Mouse (Mus musculus) bone marrow, adult 2 months (tissue): ENCODE measurements around the gene Prmt1. TPM values are rescaled to one million over a fixed set of nuclear protein-coding genes. Genes with fewer than 3 reads are reported as not detected.

Source experiments
- H3K27ac ChIP-seq: fragments of 200-500 bp; 2 replicates; pipeline ENCODE4 v1.5.1; 2012; ENCODE audit warnings: low read depth, mild to moderate bottlenecking, control low read depth, inconsistent platforms, low read length; ENCODE audit not compliant: control insufficient read depth, poor library complexity, insufficient read depth
- H3K4me1 ChIP-seq: fragments of 200-500 bp; 2 replicates; pipeline ENCODE4 v1.6.1; 2011; ENCODE audit warnings: low read length; ENCODE audit not compliant: control insufficient read depth, insufficient read depth
- H3K4me3 ChIP-seq: fragments of 200-500 bp; replicated peaks from 2 replicates; pipeline ENCODE3; 2011; ENCODE audit warnings: mild to moderate bottlenecking, low read depth, low read length, control low read depth; ENCODE audit not compliant: control insufficient read depth
- CTCF ChIP-seq: fragments of 200-500 bp; IDR thresholded peaks from 2 replicates; pipeline ENCODE4 v1.5.1; 2011; ENCODE audit warnings: low read length, control low read depth; ENCODE audit not compliant: control insufficient read depth, insufficient read depth
- POLR2A ChIP-seq: fragments of 200-500 bp; IDR thresholded peaks from 2 replicates; pipeline ENCODE4 v1.6.1; 2011; ENCODE audit warnings: low read depth, mild to moderate bottlenecking, control low read depth, low read length, borderline replicate concordance; ENCODE audit not compliant: control insufficient read depth
- WGBS: fragments of 180-500 bp; shearing (Covaris S2); methylation state at CpG from one replicate; pipeline ENCODE4 v1.1.7; 2018; 5-methylcytosine and 5-hydroxymethylcytosine counted together
- polyA plus RNA-seq: library from polyadenylated mRNA; stranded (reverse); fragments of >200 nt; gene quantifications from 2 replicates; pipeline ENCODE4 v1.2.4, GENCODE M21; 2011; ENCODE audit warnings: low replicate concordance; ENCODE audit not compliant: missing spikeins, insufficient read depth, insufficient read length

Gene Prmt1
- polyA plus RNA-seq, 1 experiment, result 337 TPM

GRCm38 (mm10) chr7:45006503-45006902 is 20.1 kb upstream of the Prmt1 start:
- Histone ChIP-seq H3K4me1 (no peaks in the 10 kb centered on the region), H3K27ac (no peak overlapping the region), H3K4me3 (no peak overlapping the region)
- 90% methylated on average over 12 of the region's 12 CpGs for WGBS
- TF ChIP-seq POLR2A (no peak), CTCF (no peak)

DNA sequence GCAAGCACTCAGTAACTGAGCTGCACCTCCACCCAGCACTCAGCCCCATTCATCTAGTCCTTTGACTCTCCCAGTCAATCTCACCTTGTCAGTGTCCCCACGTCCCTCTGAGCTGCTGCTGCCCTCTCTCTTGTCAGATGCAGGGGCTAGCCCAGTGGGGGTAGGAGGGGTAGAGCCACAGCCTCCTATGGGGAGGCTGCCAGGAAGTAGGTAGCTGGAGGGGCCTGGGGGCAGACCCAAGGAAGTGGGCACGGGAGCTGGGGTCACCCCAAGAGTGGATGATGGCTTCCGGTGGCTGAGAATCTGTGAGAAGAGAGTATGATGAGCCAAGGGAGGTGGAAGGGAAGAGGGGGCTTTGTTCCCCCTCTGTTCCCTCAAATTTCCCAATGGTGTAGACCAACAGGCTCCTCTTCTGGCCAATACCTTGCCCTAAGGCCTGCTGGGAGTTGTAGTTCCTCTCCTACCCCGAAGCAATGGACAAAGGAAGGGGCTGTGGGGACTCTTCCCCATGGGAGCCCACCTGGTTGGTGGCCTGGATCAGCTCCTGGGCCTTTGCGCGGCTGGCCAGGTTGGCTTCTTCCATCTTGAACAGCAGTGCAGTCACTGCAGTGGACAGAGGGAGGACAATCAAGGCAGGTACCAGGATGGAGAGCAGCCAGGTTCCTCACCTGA is 19.1 kb upstream of the Prmt1 start:
- TF ChIP-seq CTCF, result no peak
- H3K4me1 ChIP-seq, result no peaks in the 10 kb centered on the region
- H3K27ac ChIP-seq, result no peak overlapping the region
- no peak overlapping the region for H3K4me3 ChIP-seq
- 84% methylated on average over 6 of the region's 6 CpGs for WGBS

- no peak overlapping the region for H3K27ac ChIP-seq
- TF ChIP-seq CTCF, result no peak
- no peak for TF ChIP-seq POLR2A
- 47% methylated on average over 3 of the region's 3 CpGs for WGBS
Observed at GRCm38 (mm10) chr7:45004546-45004945, 18.2 kb upstream of the Prmt1 start.

DNA sequence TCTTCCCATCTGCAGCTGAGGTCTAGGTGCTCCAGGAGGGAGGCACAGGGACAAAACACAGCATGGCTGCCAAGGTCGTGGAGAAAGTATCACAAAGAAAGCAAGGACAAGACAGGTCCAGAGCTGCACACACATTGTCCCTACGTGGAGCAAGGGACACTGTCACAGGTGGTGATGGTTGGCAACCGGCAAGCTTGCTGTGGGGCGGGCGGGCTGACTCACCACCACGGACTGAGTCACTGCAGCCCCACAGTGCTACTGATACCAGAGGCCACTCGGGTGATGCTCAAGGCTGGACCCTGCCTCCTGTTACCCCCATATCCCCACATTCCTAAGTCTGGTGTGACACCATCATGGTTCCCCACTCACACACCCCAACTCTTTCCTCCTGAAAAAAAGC is 16.1 kb upstream of the Prmt1 start:
- no peak overlapping the region for H3K27ac ChIP-seq
- peaks cover 4% of the 10 kb centered on the region; the same call in 1 of the 2 replicates for H3K4me1 ChIP-seq
- H3K4me3 ChIP-seq, result no peak overlapping the region
- 70% methylated on average over 7 of the region's 7 CpGs for WGBS
- no peak for TF ChIP-seq POLR2A
- no peak for TF ChIP-seq CTCF

More at GRCm38 (mm10) chr7:45004546-45004945, 18.2 kb upstream of the Prmt1 start:
- H3K4me3 ChIP-seq, result no peak overlapping the region
- H3K4me1 ChIP-seq, result no peaks in the 10 kb centered on the region

GRCm38 (mm10) chr7:45000539-45001114 is 14.3 kb upstream of the Prmt1 start:
- WGBS, result 88% methylated on average over 21 of the region's 21 CpGs
- H3K4me1 ChIP-seq, result peaks cover 4% of the 10 kb centered on the region; the same call in 1 of the 2 replicates
- no peak overlapping the region for H3K27ac ChIP-seq
- no peak overlapping the region for H3K4me3 ChIP-seq
- no peak for TF ChIP-seq POLR2A
- no peak for TF ChIP-seq CTCF

GRCm38 (mm10) chr7:44999753-45000152 is 13.4 kb upstream of the Prmt1 start:
- WGBS, result 88% methylated on average over 11 of the region's 11 CpGs
- Histone ChIP-seq H3K4me1 (peaks cover 4% of the 10 kb centered on the region; the same call in 1 of the 2 replicates), H3K4me3 (no peak overlapping the region), H3K27ac (no peak overlapping the region)
- TF ChIP-seq CTCF, result no peak
- no peak for TF ChIP-seq POLR2A

DNA sequence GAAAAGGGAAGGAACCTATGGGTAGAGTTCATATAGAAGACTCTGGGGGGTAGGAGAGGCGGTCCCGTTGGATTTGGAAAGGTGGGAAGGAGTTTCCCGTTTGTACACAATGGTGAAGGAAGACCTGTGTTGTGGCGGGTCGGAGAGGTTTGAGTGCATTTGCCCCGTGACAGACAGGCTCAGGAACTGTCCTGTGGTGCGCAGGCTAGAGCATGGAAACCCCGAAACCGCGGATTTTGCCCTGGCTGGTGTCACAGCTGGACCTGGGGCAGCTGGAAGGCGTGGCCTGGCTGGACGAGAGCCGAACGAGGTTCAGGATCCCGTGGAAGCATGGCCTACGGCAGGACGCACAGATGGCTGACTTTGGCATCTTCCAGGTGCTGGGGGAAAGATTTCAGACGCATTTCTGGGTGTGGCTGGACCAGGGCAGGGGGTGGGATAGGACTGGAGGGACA is 12.2 kb upstream of the Prmt1 start, which contains the start of gene Bcl2l12:
TSS of gene Bcl2l12 (minus strand) at position 212 of the 455 bp plus-strand sequence.
- H3K4me1 ChIP-seq, result peaks cover 4% of the 10 kb centered on the region; the same call in 1 of the 2 replicates
- under 1% methylated on average over 18 of the region's 18 CpGs for WGBS

GRCm38 (mm10) chr7:44997940-44998428 is 11.6 kb upstream of the Prmt1 start:
- peak overlapping the region; percentile 85 for H3K27ac ChIP-seq
- TF ChIP-seq POLR2A (no peak), CTCF (no peak)
- WGBS, result under 1% methylated on average over 15 of the region's 15 CpGs
- H3K4me1 ChIP-seq, result peaks cover 4% of the 10 kb centered on the region; the same call in 1 of the 2 replicates
- peak overlapping the region; percentile 83 for H3K4me3 ChIP-seq

More for the DNA sequence above, 12.2 kb upstream of the Prmt1 start, which contains the start of gene Bcl2l12:
- Histone ChIP-seq H3K4me3 (peak within 1 kb of the TSS; percentile 83), H3K27ac (peak within 1 kb of the TSS; percentile 85)
- TF ChIP-seq POLR2A (0 out of 2 replicates have a peak, but pooled peaks have one; percentile 24), CTCF (no peak)

DNA sequence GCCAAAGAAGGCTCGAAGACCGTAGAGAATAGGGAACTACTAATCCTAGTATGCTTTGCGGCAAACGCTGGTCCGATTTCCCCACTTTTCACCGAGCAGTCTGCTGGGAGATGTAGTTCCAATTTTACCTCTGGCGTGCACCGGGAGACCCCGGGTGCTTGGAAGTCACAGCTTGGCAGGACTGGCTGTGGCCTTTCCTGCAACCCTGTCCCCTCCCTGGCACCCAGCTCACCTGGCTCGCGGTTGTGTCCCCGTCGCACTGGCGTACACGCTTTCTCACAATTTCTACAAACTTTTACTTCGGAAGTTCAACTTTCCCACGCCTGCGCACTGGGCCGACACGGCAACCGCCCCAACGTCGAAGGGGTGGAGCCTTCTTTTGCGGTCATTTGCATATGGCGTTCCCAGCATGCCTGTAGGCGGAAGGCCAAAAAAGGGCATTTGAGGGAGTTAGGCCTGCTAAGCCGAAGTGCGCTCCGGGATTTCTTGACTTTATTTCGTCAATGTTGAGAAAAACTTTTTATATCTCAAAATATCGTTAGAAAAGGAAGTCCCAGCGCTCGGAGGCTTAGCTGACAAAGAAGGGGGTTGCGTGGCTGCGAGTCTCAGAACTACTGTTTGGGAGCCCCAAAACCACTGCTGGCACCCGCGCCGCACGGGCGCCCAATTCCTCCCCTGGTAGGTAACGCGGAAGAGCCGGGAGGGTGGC is 11.0 kb upstream of the Prmt1 start, which contains the start of gene Irf3:
TSS of gene Irf3 (plus strand) at position 418 of the 709 bp plus-strand sequence.
- Histone ChIP-seq H3K4me1 (peaks cover 4% of the 10 kb centered on the region; the same call in 1 of the 2 replicates), H3K27ac (peak within 1 kb of the TSS; percentile 85), H3K4me3 (peak within 1 kb of the TSS; percentile 83)
- TF ChIP-seq CTCF (peak; percentile 11; the same call in 1 of the 2 replicates), POLR2A (peak; percentile 38; the same call in 1 of the 2 replicates)
- under 1% methylated on average over 43 of the region's 43 CpGs for WGBS
